Mouse (Mus musculus): ENCODE data around the gene Smim26. TPM values are rescaled to one million over a fixed set of nuclear protein-coding genes. Genes with fewer than 3 reads are reported as not detected.

Gene Smim26
- 2.3 and 2.7 TPM in 2 replicates for polyA plus RNA-seq (2012; rRNA removed)

- no peaks in the 10 kb centered on the region for H3K27me3 ChIP-seq (ENCODE audit: control insufficient read depth, insufficient read depth, low read length)
- H3K4me3 ChIP-seq (ENCODE audit: control insufficient read depth, low read depth, low read length): peak within 1 kb of the TSS; percentile 77
- no peaks in the 10 kb centered on the region; the same call in 1 of the 2 replicates for H3K36me3 ChIP-seq (ENCODE audit: control insufficient read depth, insufficient read depth, low read length)
- no peak within 1 kb of the TSS for H3K27ac ChIP-seq (ENCODE audit: control insufficient read depth, insufficient read depth, low read depth, low read length)
- H3K4me1 ChIP-seq (ENCODE audit: control insufficient read depth, insufficient read depth, low read length): no peaks in the 10 kb centered on the region
- TF ChIP-seq CTCF (IDR thresholded peaks at IDR 0.05; ENCODE audit: control insufficient read depth, insufficient read depth, insufficient replicate concordance, low read depth, low read length) (no peak), POLR2A (IDR thresholded peaks at IDR 0.05; ENCODE audit: control insufficient read depth, low read depth, low read length) (peak; percentile 43; the same call in 1 of the 2 replicates)
Measured at GRCm38 (mm10) chr2:144593951-144594651, at the start of gene Smim26. Gene Smim26, plus strand, starts transcription at chr2:144594054.

DNA sequence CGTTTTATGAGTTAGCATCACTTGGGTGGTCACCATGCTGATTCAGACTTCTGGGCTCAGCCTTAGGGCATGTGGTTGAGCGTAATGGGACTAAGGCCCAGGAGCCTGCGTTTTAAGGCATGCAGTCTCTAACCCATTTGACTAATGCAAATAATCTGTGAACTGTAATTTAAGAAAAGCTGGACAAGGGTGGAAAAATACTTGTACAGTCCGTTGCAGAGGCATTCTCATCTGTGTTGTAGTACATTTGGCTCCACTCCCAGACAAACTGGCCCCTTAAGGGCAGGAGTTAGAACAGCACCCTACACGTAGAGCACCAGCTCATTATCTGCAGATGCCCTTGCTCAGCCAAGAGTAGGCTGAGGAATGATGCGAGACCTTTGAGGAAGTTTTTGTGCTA lies 49.2 kb upstream of the Smim26 start:
- TF ChIP-seq POLR2A (IDR thresholded peaks at IDR 0.05; ENCODE audit: control insufficient read depth, low read depth, low read length): no peak
- no peak for TF ChIP-seq CTCF (IDR thresholded peaks at IDR 0.05; ENCODE audit: control insufficient read depth, insufficient read depth, insufficient replicate concordance, low read depth, low read length)
- Histone ChIP-seq H3K4me3 (ENCODE audit: control insufficient read depth, low read depth, low read length) (no peak overlapping the region), H3K27ac (ENCODE audit: control insufficient read depth, insufficient read depth, low read depth, low read length) (no peak overlapping the region), H3K4me1 (ENCODE audit: control insufficient read depth, insufficient read depth, low read length) (no peaks in the 10 kb centered on the region), H3K36me3 (ENCODE audit: control insufficient read depth, insufficient read depth, low read length) (no peaks in the 10 kb centered on the region), H3K27me3 (ENCODE audit: control insufficient read depth, insufficient read depth, low read length) (no peaks in the 10 kb centered on the region)

DNA sequence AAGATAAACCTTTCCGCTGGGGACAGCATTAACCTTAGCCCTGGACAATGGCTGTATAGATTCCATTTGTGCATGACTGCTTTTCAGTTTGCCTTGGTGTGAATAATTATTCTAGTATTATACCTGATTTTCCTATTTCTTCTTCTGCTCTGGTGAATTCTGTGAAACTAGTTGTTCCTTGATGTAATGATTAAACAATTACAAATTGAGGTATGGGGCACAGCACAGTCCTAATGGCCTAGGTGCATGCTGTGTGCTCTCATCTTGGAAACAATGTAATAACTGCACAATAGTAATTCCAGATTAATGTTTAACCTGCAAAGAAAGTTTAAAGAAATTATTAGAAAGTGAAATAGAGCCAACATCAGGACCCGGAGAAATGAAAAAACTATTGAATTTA lies 48.8 kb upstream of the Smim26 start:
- no peak for TF ChIP-seq POLR2A (IDR thresholded peaks at IDR 0.05; ENCODE audit: control insufficient read depth, low read depth, low read length)
- TF ChIP-seq CTCF (IDR thresholded peaks at IDR 0.05; ENCODE audit: control insufficient read depth, insufficient read depth, insufficient replicate concordance, low read depth, low read length): no peak
- Histone ChIP-seq H3K4me1 (ENCODE audit: control insufficient read depth, insufficient read depth, low read length) (no peaks in the 10 kb centered on the region), H3K36me3 (ENCODE audit: control insufficient read depth, insufficient read depth, low read length) (no peaks in the 10 kb centered on the region), H3K4me3 (ENCODE audit: control insufficient read depth, low read depth, low read length) (no peak overlapping the region), H3K27me3 (ENCODE audit: control insufficient read depth, insufficient read depth, low read length) (no peaks in the 10 kb centered on the region), H3K27ac (ENCODE audit: control insufficient read depth, insufficient read depth, low read depth, low read length) (no peak overlapping the region)

- Histone ChIP-seq H3K36me3 (ENCODE audit: control insufficient read depth, insufficient read depth, low read length) (no peaks in the 10 kb centered on the region), H3K27me3 (ENCODE audit: control insufficient read depth, insufficient read depth, low read length) (no peaks in the 10 kb centered on the region), H3K27ac (ENCODE audit: control insufficient read depth, insufficient read depth, low read depth, low read length) (no peak overlapping the region), H3K4me3 (ENCODE audit: control insufficient read depth, low read depth, low read length) (no peak overlapping the region), H3K4me1 (ENCODE audit: control insufficient read depth, insufficient read depth, low read length) (peaks cover 2% of the 10 kb centered on the region)
- TF ChIP-seq CTCF (IDR thresholded peaks at IDR 0.05; ENCODE audit: control insufficient read depth, insufficient read depth, insufficient replicate concordance, low read depth, low read length) (no peak), POLR2A (IDR thresholded peaks at IDR 0.05; ENCODE audit: control insufficient read depth, low read depth, low read length) (no peak)
Measured at GRCm38 (mm10) chr2:144545481-144545880, 48.4 kb upstream of the Smim26 start.

GRCm38 (mm10) chr2:144547559-144547958 lies 46.3 kb upstream of the Smim26 start:
- TF ChIP-seq POLR2A (IDR thresholded peaks at IDR 0.05; ENCODE audit: control insufficient read depth, low read depth, low read length): no peak
- TF ChIP-seq CTCF (IDR thresholded peaks at IDR 0.05; ENCODE audit: control insufficient read depth, insufficient read depth, insufficient replicate concordance, low read depth, low read length): no peak
- no peak overlapping the region for H3K4me3 ChIP-seq (ENCODE audit: control insufficient read depth, low read depth, low read length)
- H3K4me1 ChIP-seq (ENCODE audit: control insufficient read depth, insufficient read depth, low read length): peaks cover 3% of the 10 kb centered on the region
- H3K27me3 ChIP-seq (ENCODE audit: control insufficient read depth, insufficient read depth, low read length): no peaks in the 10 kb centered on the region
- H3K27ac ChIP-seq (ENCODE audit: control insufficient read depth, insufficient read depth, low read depth, low read length): no peak overlapping the region
- H3K36me3 ChIP-seq (ENCODE audit: control insufficient read depth, insufficient read depth, low read length): no peaks in the 10 kb centered on the region

- Histone ChIP-seq H3K36me3 (ENCODE audit: control insufficient read depth, insufficient read depth, low read length) (no peaks in the 10 kb centered on the region), H3K27ac (ENCODE audit: control insufficient read depth, insufficient read depth, low read depth, low read length) (peak within 1 kb of the TSS; percentile 84), H3K4me3 (ENCODE audit: control insufficient read depth, low read depth, low read length) (peak within 1 kb of the TSS; percentile 99), H3K27me3 (ENCODE audit: control insufficient read depth, insufficient read depth, low read length) (no peaks in the 10 kb centered on the region), H3K4me1 (ENCODE audit: control insufficient read depth, insufficient read depth, low read length) (peaks cover 3% of the 10 kb centered on the region)
- TF ChIP-seq POLR2A (IDR thresholded peaks at IDR 0.05; ENCODE audit: control insufficient read depth, low read depth, low read length) (peak; percentile 62; the same call in 1 of the 2 replicates), CTCF (IDR thresholded peaks at IDR 0.05; ENCODE audit: control insufficient read depth, insufficient read depth, insufficient replicate concordance, low read depth, low read length) (no peak)
Measured at GRCm38 (mm10) chr2:144550529-144550928, 43.3 kb upstream of the Smim26 start, which contains the start of gene Rbbp9. Gene Rbbp9, minus strand, starts transcription at chr2:144550869.

GRCm38 (mm10) chr2:144553905-144554304 lies 39.9 kb upstream of the Smim26 start:
- Histone ChIP-seq H3K27me3 (ENCODE audit: control insufficient read depth, insufficient read depth, low read length) (no peaks in the 10 kb centered on the region), H3K4me1 (ENCODE audit: control insufficient read depth, insufficient read depth, low read length) (peaks cover 3% of the 10 kb centered on the region), H3K4me3 (ENCODE audit: control insufficient read depth, low read depth, low read length) (no peak overlapping the region), H3K36me3 (ENCODE audit: control insufficient read depth, insufficient read depth, low read length) (no peaks in the 10 kb centered on the region), H3K27ac (ENCODE audit: control insufficient read depth, insufficient read depth, low read depth, low read length) (no peak overlapping the region)
- TF ChIP-seq POLR2A (IDR thresholded peaks at IDR 0.05; ENCODE audit: control insufficient read depth, low read depth, low read length): no peak
- no peak for TF ChIP-seq CTCF (IDR thresholded peaks at IDR 0.05; ENCODE audit: control insufficient read depth, insufficient read depth, insufficient replicate concordance, low read depth, low read length)
